Mouse (Mus musculus): ENCODE results near the gene Ptrh1. TPM values are rescaled to one million over a fixed set of nuclear protein-coding genes. Genes with fewer than 3 reads are reported as not detected.

Gene Ptrh1
- polyA plus RNA-seq, 1 experiment from 2014 or later = 6.8 TPM

GRCm38 (mm10) chr2:32763353-32763752 lies 12.2 kb upstream of the Ptrh1 start:
- Histone ChIP-seq H3K9me3 (ENCODE audit: low read length) (no peaks in the 10 kb centered on the region), H3K4me1 (ENCODE audit: insufficient read depth, low read length) (peaks cover 3% of the 10 kb centered on the region), H3K27me3 (ENCODE audit: insufficient read depth, low read length) (no peaks in the 10 kb centered on the region), H3K36me3 (ENCODE audit: insufficient read depth, low read length) (peaks cover 18% of the 10 kb centered on the region; the same call in 1 of the 2 replicates), H3K4me3 (ENCODE audit: low read length) (no peak overlapping the region), H3K4me2 (replicated peaks; ENCODE audit: low read depth, low read length) (no peak overlapping the region), H3K9ac (replicated peaks; ENCODE audit: low read length) (no peak overlapping the region), H3K27ac (ENCODE audit: low read length) (no peak overlapping the region)
- 82% methylated on average over 3 of the region's 3 CpGs for WGBS
- no peak for ATAC-seq (ENCODE audit: low FRiP score, low TSS enrichment)

- Histone ChIP-seq H3K4me3 (ENCODE audit: low read length) (no peak overlapping the region), H3K4me2 (replicated peaks; ENCODE audit: low read depth, low read length) (no peak overlapping the region), H3K9me3 (ENCODE audit: low read length) (no peaks in the 10 kb centered on the region), H3K9ac (replicated peaks; ENCODE audit: low read length) (no peak overlapping the region), H3K36me3 (ENCODE audit: insufficient read depth, low read length) (peaks cover 3% of the 10 kb centered on the region; the same call in 1 of the 2 replicates), H3K27me3 (ENCODE audit: insufficient read depth, low read length) (no peaks in the 10 kb centered on the region), H3K27ac (ENCODE audit: low read length) (no peak overlapping the region), H3K4me1 (ENCODE audit: insufficient read depth, low read length) (peaks cover 5% of the 10 kb centered on the region; the same call in 1 of the 2 replicates)
- ATAC-seq (ENCODE audit: low FRiP score, low TSS enrichment) = no peak
- 61% methylated on average over 12 of the region's 12 CpGs for WGBS
Measured at GRCm38 (mm10) chr2:32767241-32767640, 8.3 kb upstream of the Ptrh1 start.

- H3K4me2 ChIP-seq (replicated peaks; ENCODE audit: low read depth, low read length) = no peak overlapping the region
- H3K27me3 ChIP-seq (ENCODE audit: insufficient read depth, low read length) = no peaks in the 10 kb centered on the region
- peaks cover 5% of the 10 kb centered on the region; the same call in 1 of the 2 replicates for H3K4me1 ChIP-seq (ENCODE audit: insufficient read depth, low read length)
- no peak for ATAC-seq (ENCODE audit: low FRiP score, low TSS enrichment)
- no peaks in the 10 kb centered on the region for H3K36me3 ChIP-seq (ENCODE audit: insufficient read depth, low read length)
- no peak overlapping the region for H3K27ac ChIP-seq (ENCODE audit: low read length)
- no peaks in the 10 kb centered on the region for H3K9me3 ChIP-seq (ENCODE audit: low read length)
- WGBS = 56% methylated on average over 19 of the region's 19 CpGs
- no peak overlapping the region for H3K4me3 ChIP-seq (ENCODE audit: low read length)
- no peak overlapping the region for H3K9ac ChIP-seq (replicated peaks; ENCODE audit: low read length)
Measured at GRCm38 (mm10) chr2:32768661-32769285, 6.8 kb upstream of the Ptrh1 start.

GRCm38 (mm10) chr2:32769327-32770085 lies 6.1 kb upstream of the Ptrh1 start:
- no peak overlapping the region for H3K4me3 ChIP-seq (ENCODE audit: low read length)
- no peaks in the 10 kb centered on the region for H3K9me3 ChIP-seq (ENCODE audit: low read length)
- no peaks in the 10 kb centered on the region for H3K27me3 ChIP-seq (ENCODE audit: insufficient read depth, low read length)
- H3K36me3 ChIP-seq (ENCODE audit: insufficient read depth, low read length) = no peaks in the 10 kb centered on the region
- no peak overlapping the region for H3K4me2 ChIP-seq (replicated peaks; ENCODE audit: low read depth, low read length)
- no peak overlapping the region for H3K9ac ChIP-seq (replicated peaks; ENCODE audit: low read length)
- no peak for ATAC-seq (ENCODE audit: low FRiP score, low TSS enrichment)
- H3K4me1 ChIP-seq (ENCODE audit: insufficient read depth, low read length) = peaks cover 5% of the 10 kb centered on the region; the same call in 1 of the 2 replicates
- H3K27ac ChIP-seq (ENCODE audit: low read length) = no peak overlapping the region
- 75% methylated on average over 5 of the region's 5 CpGs for WGBS

- H3K36me3 ChIP-seq (ENCODE audit: insufficient read depth, low read length) = no peaks in the 10 kb centered on the region
- ATAC-seq (ENCODE audit: low FRiP score, low TSS enrichment) = no peak
- H3K4me3 ChIP-seq (ENCODE audit: low read length) = no peak overlapping the region
- 30% methylated on average over 12 of the region's 12 CpGs for WGBS
- peaks cover 16% of the 10 kb centered on the region for H3K4me1 ChIP-seq (ENCODE audit: insufficient read depth, low read length)
- H3K4me2 ChIP-seq (replicated peaks; ENCODE audit: low read depth, low read length) = no peak overlapping the region
- no peaks in the 10 kb centered on the region for H3K27me3 ChIP-seq (ENCODE audit: insufficient read depth, low read length)
- H3K9me3 ChIP-seq (ENCODE audit: low read length) = no peaks in the 10 kb centered on the region
- no peak overlapping the region for H3K27ac ChIP-seq (ENCODE audit: low read length)
- H3K9ac ChIP-seq (replicated peaks; ENCODE audit: low read length) = no peak overlapping the region
Measured at GRCm38 (mm10) chr2:32771886-32772285, 3.7 kb upstream of the Ptrh1 start.

- H3K9me3 ChIP-seq (ENCODE audit: low read length) = no peaks in the 10 kb centered on the region
- no peak overlapping the region for H3K9ac ChIP-seq (replicated peaks; ENCODE audit: low read length)
- H3K4me2 ChIP-seq (replicated peaks; ENCODE audit: low read depth, low read length) = no peak overlapping the region
- WGBS = 84% methylated on average over 8 of the region's 8 CpGs
- ATAC-seq (ENCODE audit: low FRiP score, low TSS enrichment) = no peak
- peaks cover 16% of the 10 kb centered on the region for H3K4me1 ChIP-seq (ENCODE audit: insufficient read depth, low read length)
- H3K36me3 ChIP-seq (ENCODE audit: insufficient read depth, low read length) = no peaks in the 10 kb centered on the region
- H3K27ac ChIP-seq (ENCODE audit: low read length) = no peak overlapping the region
- H3K27me3 ChIP-seq (ENCODE audit: insufficient read depth, low read length) = no peaks in the 10 kb centered on the region
- H3K4me3 ChIP-seq (ENCODE audit: low read length) = no peak overlapping the region
Measured at GRCm38 (mm10) chr2:32772626-32773279, 2.8 kb upstream of the Ptrh1 start.

GRCm38 (mm10) chr2:32776192-32776591 lies 606 bp downstream of the Ptrh1 start:
- Histone ChIP-seq H3K9me3 (ENCODE audit: low read length) (no peaks in the 10 kb centered on the region), H3K4me1 (ENCODE audit: insufficient read depth, low read length) (peaks cover 16% of the 10 kb centered on the region), H3K4me2 (replicated peaks; ENCODE audit: low read depth, low read length) (peak overlapping the region; percentile 82), H3K4me3 (ENCODE audit: low read length) (peak overlapping the region; percentile 67), H3K27ac (ENCODE audit: low read length) (no peak overlapping the region), H3K36me3 (ENCODE audit: insufficient read depth, low read length) (no peaks in the 10 kb centered on the region), H3K27me3 (ENCODE audit: insufficient read depth, low read length) (no peaks in the 10 kb centered on the region), H3K9ac (replicated peaks; ENCODE audit: low read length) (peak overlapping the region; percentile 55)
- whole genome bisulfite sequencing = 10% methylated on average over 22 of the region's 22 CpGs
- ATAC-seq (ENCODE audit: low FRiP score, low TSS enrichment) = no peak

- no peak for ATAC-seq (ENCODE audit: low FRiP score, low TSS enrichment)
- no peak overlapping the region for H3K9ac ChIP-seq (replicated peaks; ENCODE audit: low read length)
- WGBS = 96% methylated on average over 6 of the region's 6 CpGs
- no peak overlapping the region for H3K4me3 ChIP-seq (ENCODE audit: low read length)
- no peak overlapping the region for H3K4me2 ChIP-seq (replicated peaks; ENCODE audit: low read depth, low read length)
- H3K9me3 ChIP-seq (ENCODE audit: low read length) = no peaks in the 10 kb centered on the region
- no peaks in the 10 kb centered on the region for H3K36me3 ChIP-seq (ENCODE audit: insufficient read depth, low read length)
- H3K4me1 ChIP-seq (ENCODE audit: insufficient read depth, low read length) = peaks cover 10% of the 10 kb centered on the region
- no peaks in the 10 kb centered on the region for H3K27me3 ChIP-seq (ENCODE audit: insufficient read depth, low read length)
- no peak overlapping the region for H3K27ac ChIP-seq (ENCODE audit: low read length)
Measured at GRCm38 (mm10) chr2:32778081-32778480, 2.5 kb downstream of the Ptrh1 start.

- Histone ChIP-seq H3K9ac (replicated peaks; ENCODE audit: low read length) (no peak overlapping the region), H3K27me3 (ENCODE audit: insufficient read depth, low read length) (no peaks in the 10 kb centered on the region), H3K4me2 (replicated peaks; ENCODE audit: low read depth, low read length) (no peak overlapping the region), H3K9me3 (ENCODE audit: low read length) (no peaks in the 10 kb centered on the region), H3K36me3 (ENCODE audit: insufficient read depth, low read length) (no peaks in the 10 kb centered on the region), H3K4me1 (ENCODE audit: insufficient read depth, low read length) (peaks cover 10% of the 10 kb centered on the region), H3K27ac (ENCODE audit: low read length) (no peak overlapping the region), H3K4me3 (ENCODE audit: low read length) (no peak overlapping the region)
- ATAC-seq (ENCODE audit: low FRiP score, low TSS enrichment) = no peak
- 12% methylated on average over 8 of the region's 8 CpGs for WGBS
Measured at GRCm38 (mm10) chr2:32779131-32779530, 3.5 kb downstream of the Ptrh1 start.

- no peak overlapping the region for H3K4me2 ChIP-seq (replicated peaks; ENCODE audit: low read depth, low read length)
- H3K9me3 ChIP-seq (ENCODE audit: low read length) = no peaks in the 10 kb centered on the region
- H3K27ac ChIP-seq (ENCODE audit: low read length) = no peak overlapping the region
- no peaks in the 10 kb centered on the region for H3K36me3 ChIP-seq (ENCODE audit: insufficient read depth, low read length)
- 90% methylated on average over 6 of the region's 6 CpGs for WGBS
- H3K4me1 ChIP-seq (ENCODE audit: insufficient read depth, low read length) = peaks cover 10% of the 10 kb centered on the region
- H3K9ac ChIP-seq (replicated peaks; ENCODE audit: low read length) = no peak overlapping the region
- no peak overlapping the region for H3K4me3 ChIP-seq (ENCODE audit: low read length)
- no peak for ATAC-seq (ENCODE audit: low FRiP score, low TSS enrichment)
- H3K27me3 ChIP-seq (ENCODE audit: insufficient read depth, low read length) = no peaks in the 10 kb centered on the region
Measured at GRCm38 (mm10) chr2:32779714-32780113, 4.1 kb downstream of the Ptrh1 start.
